Mouse (Mus musculus) MEL (cell line): Measurements from ENCODE around the gene Purb. TPM values are rescaled to one million over a fixed set of nuclear protein-coding genes. Genes with fewer than 3 reads are reported as not detected.
A peak's percentile ranks its signal among the peaks of the same experiment; 100 is the strongest.
"Not testable (repeated sequence)": the region's sequence is repeated elsewhere in the genome, so short reads cannot be mapped to it uniquely, and the experiment has no call there.

ENCODE experiments used
- DNase-seq: peaks from one replicate; pipeline ENCODE4 v3.0.0; 2011; ENCODE audit warnings: low read depth, low spot score
- H3K27ac ChIP-seq: 2 replicates; pipeline ENCODE4 v1.5.1; 2012; ENCODE audit warnings: low read depth, mild to moderate bottlenecking, control low read depth, low read length, moderate library complexity; ENCODE audit not compliant: control insufficient read depth
- H3K27me3 ChIP-seq, 2 experiments: fragments of 150-350 bp in 1 of 2; sonication (generic) in 1 of 2; 2 replicates each; pipeline ENCODE4 v1.6.1; 2012; ENCODE audit warnings: low read length in 2 of 2, mild to moderate bottlenecking in 2 of 2, improper control_type of control experiment in 1 of 2, moderate library complexity in 1 of 2; ENCODE audit not compliant: insufficient read depth in 2 of 2, control insufficient read depth in 1 of 2
- H3K36me3 ChIP-seq, 2 experiments: 2 replicates each; pipeline ENCODE4 v1.6.1; 2012 to 2014; ENCODE audit warnings: low read length in 2 of 2, improper control_type of control experiment in 1 of 2, inconsistent platforms in 1 of 2, mild to moderate bottlenecking in 1 of 2; ENCODE audit not compliant: insufficient read depth in 2 of 2, control insufficient read depth in 1 of 2
- H3K4me1 ChIP-seq, 2 experiments: fragments of 150-350 bp in 1 of 2; sonication (generic) in 1 of 2; 2 replicates each; pipeline ENCODE4 v1.6.1; 2012; ENCODE audit warnings: low read length in 2 of 2, improper control_type of control experiment in 1 of 2, mild to moderate bottlenecking in 1 of 2; ENCODE audit not compliant: insufficient read depth in 2 of 2, control insufficient read depth in 1 of 2
- H3K4me3 ChIP-seq, 2 experiments: fragments of 150-350 bp in 1 of 2; sonication (generic) in 1 of 2; 2 replicates each; pipeline ENCODE4 v1.5.1; 2012; ENCODE audit warnings: low read depth in 2 of 2, low read length in 2 of 2, mild to moderate bottlenecking in 2 of 2, moderate library complexity in 2 of 2, control low read depth in 1 of 2, improper control_type of control experiment in 1 of 2; ENCODE audit not compliant: control insufficient read depth in 1 of 2, insufficient read depth in 1 of 2
- H3K79me2 ChIP-seq: 2 replicates; pipeline ENCODE4 v1.6.1; 2012; ENCODE audit warnings: mild to moderate bottlenecking, low read length, moderate library complexity; ENCODE audit not compliant: control insufficient read depth, poor library complexity, insufficient read depth
- H3K9ac ChIP-seq: 2 replicates; pipeline ENCODE4 v1.6.1; 2012; ENCODE audit warnings: low read depth, mild to moderate bottlenecking, control low read depth, low read length, moderate library complexity; ENCODE audit not compliant: control insufficient read depth, poor library complexity, severe bottlenecking
- H3K9me3 ChIP-seq: fragments of 150-350 bp; sonication (generic); replicated peaks from 2 replicates; pipeline ENCODE4 v1.6.1; 2012; ENCODE audit warnings: mild to moderate bottlenecking, low read length, improper control_type of control experiment, moderate library complexity; ENCODE audit not compliant: insufficient read depth
- CHD2 ChIP-seq: IDR thresholded peaks from 2 replicates; pipeline ENCODE4 v1.6.1; 2011; ENCODE audit warnings: low read length, improper control_type of control experiment
- EP300 ChIP-seq, 2 experiments: IDR thresholded peaks; 2 replicates each; pipeline ENCODE4 v1.6.1; 2011; ENCODE audit warnings: improper control_type of control experiment in 2 of 2, low read length in 2 of 2, low read depth in 1 of 2, mild to moderate bottlenecking in 1 of 2
- JUND ChIP-seq: IDR thresholded peaks from 2 replicates; pipeline ENCODE4 v1.6.1; 2011; ENCODE audit warnings: low read depth, mild to moderate bottlenecking, improper control_type of control experiment, low read length
- MAFK ChIP-seq: IDR thresholded peaks from 2 replicates; pipeline ENCODE4 v1.6.1; 2011; ENCODE audit warnings: low read depth, mild to moderate bottlenecking, low read length, improper control_type of control experiment, borderline replicate concordance
- MYB ChIP-seq: IDR thresholded peaks from 2 replicates; pipeline ENCODE4 v1.6.1; 2011; ENCODE audit warnings: mild to moderate bottlenecking, low read depth, low read length, improper control_type of control experiment
- MYC ChIP-seq: IDR thresholded peaks from 2 replicates; pipeline ENCODE4 v1.6.1; 2011; ENCODE audit warnings: low read depth, mild to moderate bottlenecking, low read length, improper control_type of control experiment, moderate library complexity
- NELFE ChIP-seq: IDR thresholded peaks from 2 replicates; pipeline ENCODE4 v1.6.1; 2011; ENCODE audit warnings: low read depth, low read length, improper control_type of control experiment
- POLR2A ChIP-seq, 2 experiments: IDR thresholded peaks; 2 replicates each; pipeline ENCODE4 v1.6.1; 2011 to 2012; ENCODE audit warnings: low read length in 2 of 2, mild to moderate bottlenecking in 2 of 2, control low read depth in 1 of 2, improper control_type of control experiment in 1 of 2, low read depth in 1 of 2, moderate library complexity in 1 of 2; ENCODE audit not compliant: control insufficient read depth in 1 of 2, insufficient read depth in 1 of 2, poor library complexity in 1 of 2
- POLR2AphosphoS2 ChIP-seq: IDR thresholded peaks from 2 replicates; pipeline ENCODE4 v1.6.1; 2011; ENCODE audit warnings: low read length, improper control_type of control experiment
- POLR2AphosphoS5 ChIP-seq: IDR thresholded peaks from 2 replicates; pipeline ENCODE4 v1.6.1; 2012; ENCODE audit warnings: low read depth, borderline replicate concordance, mild to moderate bottlenecking, inconsistent platforms, low read length, moderate library complexity, mixed read lengths
- RCOR1 ChIP-seq: IDR thresholded peaks from 2 replicates; pipeline ENCODE4 v1.6.1; 2012; ENCODE audit warnings: low read depth, mild to moderate bottlenecking, inconsistent platforms, low read length, improper control_type of control experiment
- SIN3A ChIP-seq: IDR thresholded peaks from 2 replicates; pipeline ENCODE4 v1.6.1; 2012; ENCODE audit warnings: low read length, improper control_type of control experiment, inconsistent platforms
- TAL1 ChIP-seq: IDR thresholded peaks from 2 replicates; pipeline ENCODE4 v1.6.1; 2012; ENCODE audit warnings: mild to moderate bottlenecking, inconsistent platforms, low read length, moderate library complexity, mixed read lengths
- TBP ChIP-seq: IDR thresholded peaks from 2 replicates; pipeline ENCODE4 v1.8.0; 2011; ENCODE audit warnings: low read depth, low read length, improper control_type of control experiment
- USF2 ChIP-seq, 2 experiments: IDR thresholded peaks; 2 replicates each; pipeline ENCODE4 v1.6.1; 2011 to 2012; ENCODE audit warnings: improper control_type of control experiment in 2 of 2, low read length in 2 of 2, borderline replicate concordance in 1 of 2, inconsistent platforms in 1 of 2, low read depth in 1 of 2, mild to moderate bottlenecking in 1 of 2; ENCODE audit not compliant: insufficient read depth in 1 of 2
- ZC3H11A ChIP-seq: IDR thresholded peaks from 2 replicates; pipeline ENCODE4 v1.6.1; 2012; ENCODE audit warnings: low read depth, mild to moderate bottlenecking, inconsistent platforms, low read length, improper control_type of control experiment
- ZMIZ1 ChIP-seq: IDR thresholded peaks from 2 replicates; pipeline ENCODE4 v1.6.1; 2012; ENCODE audit warnings: low read depth, mild to moderate bottlenecking, inconsistent platforms, low read length, improper control_type of control experiment, moderate library complexity
- polyA plus RNA-seq, 2 experiments: library from polyadenylated mRNA; stranded (reverse) in 1 of 2; unstranded in 1 of 2; fragments of >175 nt in 1 of 2; fragments of >200 nt in 1 of 2; gene quantifications; 2 replicates each; pipeline versions ENCODE4 v1.2.1 to v1.2.4; 2012; ENCODE audit warnings: low replicate concordance in 2 of 2, low read depth in 1 of 2; ENCODE audit not compliant: insufficient read length in 2 of 2, insufficient read depth in 1 of 2, missing spikeins in 1 of 2
- total RNA-seq: library from RNA; depleted of rRNA; stranded (reverse); fragments of 300-350 nt; gene quantifications from 2 replicates; pipeline ENCODE4 v1.2.3, GENCODE M21; 2012

The Purb gene
- total and polyA plus RNA-seq, 3 experiments, result 23.1 to 33.9 (median 32.7) TPM

- Histone ChIP-seq H3K4me1 (peaks cover 4 to 6% of the 10 kb centered on the region in 2 experiments; a peak in 2 of 4 replicates), H3K4me3 (no peak overlapping the region), H3K36me3 (peaks cover 25 to 26% of the 10 kb centered on the region in 2 experiments), H3K27me3 (no peaks in the 10 kb centered on the region), H3K9me3 (no peaks in the 10 kb centered on the region), H3K79me2 (peaks cover 25% of the 10 kb centered on the region), H3K27ac (no peak overlapping the region), H3K9ac (no peak overlapping the region)
- TF ChIP-seq POLR2AphosphoS2, result peak; percentile 95
- TF ChIP-seq MYB, result 0 out of 2 replicates have a peak, but pooled peaks have one; percentile 6
- peak; percentile 80 for TF ChIP-seq CHD2
- peak; percentile 37 to 92; a peak in 3 of 4 replicates for TF ChIP-seq POLR2A (IDR thresholded peaks at IDR 0.05; ENCODE audit: control insufficient read depth in 1 of 2, insufficient read depth in 1 of 2, low read depth in 1 of 2, low read length in 2 of 2, poor library complexity in 1 of 2)
- peak; percentile 66 for TF ChIP-seq MYC
- TF ChIP-seq ZMIZ1, result peak; percentile 96
- no peak for TF ChIP-seq POLR2AphosphoS5
- TF ChIP-seq EP300 (IDR thresholded peaks at IDR 0.05; ENCODE audit: low read depth in 1 of 2, low read length in 2 of 2), result peak in 1 of 2 experiments; percentile 37; a peak in 2 of 4 replicates
- TF ChIP-seq NELFE, result no peak; the same call in 1 of the 2 replicates
- TF ChIP-seq SIN3A, result peak; percentile 54
- 0 out of 2 replicates have a peak, but pooled peaks have one; percentile 41 for TF ChIP-seq TBP
- peak; percentile 76; the same call in 1 of the 2 replicates for TF ChIP-seq JUND
- TF ChIP-seq USF2 (IDR thresholded peaks at IDR 0.05; ENCODE audit: borderline replicate concordance in 1 of 2, insufficient read depth in 1 of 2, low read depth in 1 of 2, low read length in 2 of 2), result no peak
- TF ChIP-seq ZC3H11A, result no peak
- TF ChIP-seq MAFK, result 0 out of 2 replicates have a peak, but pooled peaks have one; percentile 18
- TF ChIP-seq RCOR1, result peak; percentile 59; the same call in 1 of the 2 replicates
- DNase-seq, result no peak
These were observed 55.4 kb downstream of the Purb start for GRCm38 (mm10) chr11:6420283-6420703.

GRCm38 (mm10) chr11:6419156-6419555 lies 56.6 kb downstream of the Purb start:
- H3K27me3 ChIP-seq, H3K9me3 ChIP-seq, H3K4me3 ChIP-seq, H3K9ac ChIP-seq: not testable (repeated sequence)
- DNase-seq, result peak; percentile 56
- H3K27ac ChIP-seq, result peak overlapping the region; percentile 12; the same call in 1 of the 2 replicates
- peaks cover 25 to 32% of the 10 kb centered on the region in 2 experiments for H3K36me3 ChIP-seq
- TF ChIP-seq TBP (0 out of 2 replicates have a peak, but pooled peaks have one; percentile 12), TAL1 (peak; percentile 12; the same call in 1 of the 2 replicates)
- H3K4me1 ChIP-seq, result peaks cover 9 to 13% of the 10 kb centered on the region in 2 experiments
- peaks cover 33% of the 10 kb centered on the region for H3K79me2 ChIP-seq
